Mouse (Mus musculus): ENCODE measurements around the gene Rab40c.

The Rab40c gene

DNA sequence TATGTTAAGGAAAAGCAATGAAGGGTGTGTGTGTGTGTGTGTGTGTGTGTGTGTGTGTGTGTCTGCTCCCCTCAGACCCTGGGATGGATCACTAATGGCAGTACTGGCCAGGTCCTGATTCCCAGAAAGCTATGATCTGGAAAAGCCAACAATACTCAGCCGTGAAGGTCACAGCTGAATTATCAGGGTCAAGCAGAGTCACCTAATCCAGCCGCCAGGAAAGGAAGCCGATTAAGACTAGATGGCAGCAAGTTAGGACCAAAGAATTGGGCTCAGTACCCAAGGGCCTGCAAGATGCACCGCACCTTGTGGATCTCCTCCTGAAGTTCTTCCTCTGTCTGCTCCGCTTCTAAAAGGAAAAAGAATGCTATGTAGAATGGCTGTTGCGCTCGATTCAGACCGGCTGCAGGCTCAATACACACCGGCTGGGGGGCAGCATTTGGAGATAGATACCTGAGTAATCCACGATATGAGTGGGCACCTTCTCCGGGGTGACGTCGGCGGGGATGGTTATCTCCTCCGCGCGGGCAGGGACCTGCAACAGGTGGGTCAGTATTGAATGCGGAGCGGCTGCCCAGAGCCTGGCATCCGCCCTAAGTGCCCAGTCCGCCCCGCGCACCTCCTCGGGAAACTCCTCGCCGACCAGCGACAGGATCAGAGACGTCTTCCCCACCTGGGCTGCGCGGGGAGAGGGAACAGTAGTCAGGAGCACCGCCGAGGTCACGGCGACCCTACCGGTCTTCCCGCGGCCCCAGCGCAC is 75.7 kb downstream of the Rab40c start:
- no peak for DNase-seq (ENCODE audit: low spot score in 2 of 2)

DNA sequence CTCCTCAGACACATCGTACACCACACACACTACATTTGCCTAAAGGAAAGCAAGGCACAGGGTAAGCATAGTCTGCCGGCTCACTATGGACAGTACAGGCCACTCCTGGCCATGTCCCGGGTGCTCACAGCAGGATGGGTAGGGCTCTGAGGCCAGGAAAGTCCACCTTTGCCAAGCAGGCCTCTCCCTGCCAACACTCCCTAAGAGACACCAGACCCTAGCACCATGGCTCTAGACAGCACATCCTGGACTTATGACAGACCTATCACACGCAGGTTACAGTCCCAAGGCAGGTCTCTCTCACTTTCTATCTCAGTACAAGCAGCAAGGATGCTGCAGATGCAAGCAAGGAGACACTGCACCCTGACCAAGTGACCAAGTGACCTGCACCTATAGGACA is 76.4 kb downstream of the Rab40c start:
- DNase-seq (ENCODE audit: low spot score in 2 of 2) = no peak

DNA sequence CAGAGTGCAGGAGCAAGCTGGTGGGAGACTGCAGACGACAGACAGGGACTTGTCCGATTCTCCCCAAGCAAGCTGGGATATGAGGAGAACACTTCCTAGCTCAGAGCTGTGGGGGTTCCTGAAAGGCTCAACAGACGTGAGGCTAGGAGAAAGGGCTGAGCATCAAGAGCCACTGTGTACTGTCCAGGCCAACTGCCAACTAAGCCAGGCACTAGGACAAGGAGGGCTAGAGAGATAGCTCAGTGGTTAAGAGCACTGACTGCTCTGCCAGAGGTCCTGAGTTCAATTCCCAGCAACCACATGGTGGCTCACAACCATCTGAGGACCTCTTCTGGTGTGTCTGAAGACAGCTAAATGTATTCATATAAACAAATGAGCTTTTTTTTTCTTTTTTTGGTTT is 77.0 kb downstream of the Rab40c start:
- no peak for DNase-seq (ENCODE audit: low spot score in 2 of 2)

DNA sequence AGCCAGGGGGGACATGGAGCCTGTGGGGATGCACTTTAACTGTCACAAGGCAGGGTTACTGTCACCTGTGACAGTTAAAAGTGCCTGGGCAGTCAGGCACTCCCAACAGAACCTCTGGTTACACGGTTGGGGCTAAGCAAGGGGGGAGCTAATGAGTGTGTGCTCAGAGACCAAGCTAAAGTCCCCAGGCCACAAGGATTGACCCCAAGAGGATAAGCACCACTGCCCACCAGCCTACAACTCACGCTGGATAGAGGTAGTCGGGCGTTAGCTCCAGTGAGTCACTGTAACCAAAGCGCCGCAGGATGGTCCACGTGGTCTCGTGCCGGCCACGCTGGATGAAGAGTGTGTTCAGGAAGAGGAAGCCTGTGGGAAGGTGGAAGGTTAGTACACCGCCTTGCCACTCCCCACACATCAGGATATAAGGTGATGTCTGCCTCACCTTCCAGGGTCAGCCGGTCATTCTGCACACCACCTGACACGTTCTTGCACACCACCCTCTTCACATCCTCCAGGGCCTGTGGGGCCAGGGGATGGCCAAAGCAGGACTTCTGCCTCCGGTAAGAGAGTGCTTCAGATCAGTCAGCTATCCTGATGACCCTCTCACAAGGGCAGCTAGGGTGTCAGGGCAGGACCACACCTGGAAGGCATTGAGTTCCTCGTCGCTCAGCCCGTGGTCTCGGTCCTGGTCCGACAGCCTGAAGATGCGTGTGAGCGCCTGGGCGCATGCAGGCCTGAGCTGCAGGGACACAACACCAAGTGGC is 78.2 kb downstream of the Rab40c start, which contains the start of gene Gm20683:
Gm20683 (minus strand) TSS at position 647 of the 764 bp plus-strand sequence.
- no peak for DNase-seq (ENCODE audit: low spot score in 2 of 2)

DNA sequence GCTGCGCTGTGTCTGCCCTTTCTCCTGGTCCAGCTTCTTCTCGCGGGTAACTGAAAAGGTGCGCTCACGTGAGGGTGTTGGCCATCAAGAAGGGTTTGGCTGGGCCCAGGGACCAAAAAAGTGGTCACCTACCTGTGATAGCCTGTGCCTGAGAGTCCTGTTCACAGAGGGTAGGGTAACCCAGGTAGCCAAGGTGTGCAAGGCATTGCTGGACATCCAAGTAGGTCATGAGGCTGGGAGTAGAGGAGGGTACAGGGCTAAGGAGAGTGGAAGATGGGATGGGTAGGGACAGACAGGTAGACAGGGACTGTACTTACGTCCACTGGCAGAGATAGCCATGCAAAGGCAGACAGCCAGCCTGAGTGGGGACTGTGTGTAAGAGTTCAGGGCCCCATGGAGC is 79.0 kb downstream of the Rab40c start:
- DNase-seq (ENCODE audit: low spot score in 2 of 2) = no peak

DNA sequence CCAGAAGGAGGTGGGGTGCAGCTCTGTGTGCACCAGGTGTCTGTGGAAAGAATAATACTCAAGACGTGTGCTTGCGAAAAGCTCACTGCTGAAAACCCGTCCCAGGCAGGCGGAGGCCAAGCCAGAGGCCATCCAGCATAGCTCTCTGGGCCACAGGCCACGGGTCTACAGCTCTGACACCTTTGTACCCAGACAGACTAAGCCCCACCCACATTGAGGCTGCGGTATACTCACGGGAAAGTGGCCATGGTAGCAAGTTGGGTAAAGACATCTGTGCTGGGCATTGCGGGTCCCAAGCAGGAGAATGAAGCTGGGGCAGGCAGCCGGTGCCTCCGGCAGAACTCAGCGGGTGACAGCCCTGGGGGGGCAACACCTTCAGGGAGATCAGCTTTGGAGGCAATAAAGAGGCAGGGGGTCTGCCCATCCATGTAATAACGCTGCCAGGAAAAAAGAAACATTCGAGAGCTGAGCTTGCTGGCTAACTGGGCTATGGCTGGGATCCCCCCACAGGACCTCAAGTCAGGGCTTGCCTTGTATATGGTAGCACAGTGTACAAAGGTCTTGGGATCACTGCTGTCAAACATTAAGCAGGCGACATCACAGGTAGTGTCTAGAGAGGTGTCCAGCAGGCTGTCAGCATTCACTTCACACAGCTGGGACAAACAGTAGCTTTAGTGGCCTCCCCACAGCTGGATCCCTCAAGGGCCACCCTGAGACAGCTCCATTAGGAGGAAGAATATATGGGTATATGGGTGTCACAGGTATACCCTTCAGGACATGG is 79.9 kb downstream of the Rab40c start:
- no peak for DNase-seq (ENCODE audit: low spot score in 2 of 2)

DNA sequence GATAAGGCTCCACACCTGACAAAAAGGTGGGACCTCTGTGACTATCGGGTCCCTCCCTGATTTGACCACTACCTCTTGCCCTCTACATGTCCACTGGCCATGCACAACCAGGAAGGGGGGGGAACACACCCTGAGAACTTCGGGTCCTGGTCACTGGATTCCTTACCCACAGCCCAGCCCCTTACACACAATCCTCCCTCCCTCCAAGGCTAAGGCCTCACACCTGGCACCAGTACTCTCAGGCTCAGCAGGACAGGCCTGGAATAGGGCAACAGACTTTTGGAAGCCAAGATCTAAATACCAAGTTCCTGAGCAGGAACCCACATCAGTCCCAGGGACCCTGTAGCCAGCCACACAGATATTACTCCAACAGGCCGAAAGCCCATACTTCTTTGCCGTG is 80.6 kb downstream of the Rab40c start:
- DNase-seq (ENCODE audit: low spot score in 2 of 2) = no peak

DNA sequence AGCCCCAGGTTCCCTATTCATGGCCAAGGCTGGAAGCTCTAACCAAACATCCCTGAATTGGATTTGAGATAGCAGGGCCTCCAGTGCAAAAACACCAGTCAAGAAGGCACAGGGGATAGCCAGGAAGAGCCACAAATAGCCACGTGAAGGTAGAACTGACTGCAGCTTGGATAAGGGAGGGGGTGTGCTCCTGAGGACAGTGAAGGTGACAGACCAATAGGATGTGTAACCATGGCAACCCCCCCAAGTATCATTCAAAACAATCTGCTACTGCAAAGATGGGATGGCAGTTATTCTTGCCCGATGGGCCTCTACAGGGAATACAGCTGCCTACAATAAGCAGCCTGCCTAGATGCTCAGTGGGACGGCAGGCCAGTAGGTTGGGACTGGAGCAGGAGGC is 82.0 kb downstream of the Rab40c start:
- DNase-seq (ENCODE audit: low spot score in 2 of 2) = no peak

DNA sequence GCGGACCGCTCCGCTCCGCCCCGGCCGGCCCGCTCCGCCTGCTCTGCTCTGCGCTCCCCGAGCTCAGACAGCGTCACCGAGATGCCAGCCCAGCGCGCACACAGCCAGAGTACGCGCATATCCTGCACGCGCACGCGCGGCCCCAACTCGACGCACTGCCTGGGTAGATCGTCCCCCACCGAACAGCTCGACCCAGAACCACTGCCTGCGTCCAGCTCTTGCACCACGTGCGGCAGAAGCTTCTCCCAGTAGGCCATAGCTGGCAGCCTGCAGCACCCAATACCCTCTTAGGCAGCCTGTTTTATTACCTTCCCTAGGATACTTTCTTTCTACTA is 82.5 kb downstream of the Rab40c start, which contains the start of gene Rhbdl1:
Rhbdl1 (minus strand) TSS at position 220 of the 335 bp plus-strand sequence.
- DNase-seq (ENCODE audit: low spot score in 2 of 2) = no peak

DNA sequence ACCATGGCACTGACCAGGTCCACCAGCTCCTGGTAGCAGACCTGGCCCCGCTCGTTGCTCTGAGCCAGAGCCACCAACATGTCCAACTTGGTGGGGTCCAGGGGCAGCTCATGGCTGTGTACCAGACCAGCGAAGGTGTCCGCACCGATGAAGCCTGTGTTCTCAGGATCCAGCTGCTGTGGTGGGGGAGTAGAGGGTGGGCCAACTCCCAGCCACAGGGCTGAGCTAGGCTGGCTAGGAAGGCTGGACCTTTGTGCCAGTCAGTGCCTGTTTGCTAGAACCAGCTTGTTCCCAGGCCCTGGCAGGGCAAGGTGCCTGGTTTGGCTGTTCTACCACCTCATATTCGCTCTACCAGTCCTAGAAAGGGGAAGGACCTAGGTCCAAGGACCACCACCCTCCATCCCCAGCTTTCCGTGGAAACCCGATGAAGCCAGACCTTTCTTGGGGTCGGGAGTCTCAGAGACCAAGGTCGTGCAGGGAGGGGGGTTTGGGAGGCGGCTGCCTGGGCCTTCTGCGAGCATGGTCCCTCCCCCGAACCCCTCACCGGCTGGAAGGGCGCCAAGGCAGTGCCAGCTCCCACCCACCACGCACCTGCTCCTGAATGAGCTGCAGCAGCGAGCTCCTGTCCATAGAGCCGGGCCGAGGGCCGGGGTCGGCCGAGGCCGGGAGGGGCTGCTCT is 83.0 kb downstream of the Rab40c start:
- no peak for DNase-seq (ENCODE audit: low spot score in 2 of 2)

DNA sequence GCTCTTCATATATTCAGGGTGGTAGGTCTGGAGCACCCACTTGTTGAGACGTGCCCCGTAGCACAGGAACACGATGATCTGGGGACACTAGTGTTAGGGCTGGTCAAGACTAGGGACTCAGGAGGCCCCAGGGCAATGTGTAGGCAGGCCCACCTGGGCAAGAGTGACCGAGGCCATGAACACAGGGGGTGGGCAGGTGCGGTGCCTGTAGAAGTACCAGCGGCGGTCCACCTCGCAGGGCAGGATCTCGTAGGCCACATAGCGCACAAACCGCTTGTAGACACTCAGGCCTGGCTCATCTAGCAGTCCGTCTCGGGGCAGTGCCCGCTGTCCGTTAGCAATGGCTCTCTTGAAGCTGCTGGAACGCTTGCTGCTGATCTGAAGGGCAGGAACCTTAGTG is 83.7 kb downstream of the Rab40c start:
- DNase-seq (ENCODE audit: low spot score in 2 of 2) = no peak

DNA sequence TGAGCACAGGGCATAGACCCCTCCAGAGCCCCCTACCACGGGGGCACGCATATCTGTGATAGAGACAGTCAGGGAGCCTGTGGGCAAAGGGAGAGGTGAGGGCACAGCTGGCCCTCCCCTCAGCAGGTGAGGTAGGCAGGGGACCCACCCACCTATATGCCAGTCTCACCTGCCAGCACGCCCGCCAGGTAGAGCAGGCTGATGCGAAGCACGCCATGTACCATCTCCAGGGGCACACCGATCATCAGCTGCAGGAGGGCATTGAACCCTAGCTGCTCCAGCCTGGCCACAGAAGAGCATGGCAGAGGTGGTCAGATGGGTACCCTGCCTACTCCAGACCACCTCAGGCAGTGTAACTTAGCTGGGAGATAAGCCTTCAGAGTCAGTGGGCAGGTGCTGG is 84.2 kb downstream of the Rab40c start:
- DNase-seq (ENCODE audit: low spot score in 2 of 2) = no peak

DNA sequence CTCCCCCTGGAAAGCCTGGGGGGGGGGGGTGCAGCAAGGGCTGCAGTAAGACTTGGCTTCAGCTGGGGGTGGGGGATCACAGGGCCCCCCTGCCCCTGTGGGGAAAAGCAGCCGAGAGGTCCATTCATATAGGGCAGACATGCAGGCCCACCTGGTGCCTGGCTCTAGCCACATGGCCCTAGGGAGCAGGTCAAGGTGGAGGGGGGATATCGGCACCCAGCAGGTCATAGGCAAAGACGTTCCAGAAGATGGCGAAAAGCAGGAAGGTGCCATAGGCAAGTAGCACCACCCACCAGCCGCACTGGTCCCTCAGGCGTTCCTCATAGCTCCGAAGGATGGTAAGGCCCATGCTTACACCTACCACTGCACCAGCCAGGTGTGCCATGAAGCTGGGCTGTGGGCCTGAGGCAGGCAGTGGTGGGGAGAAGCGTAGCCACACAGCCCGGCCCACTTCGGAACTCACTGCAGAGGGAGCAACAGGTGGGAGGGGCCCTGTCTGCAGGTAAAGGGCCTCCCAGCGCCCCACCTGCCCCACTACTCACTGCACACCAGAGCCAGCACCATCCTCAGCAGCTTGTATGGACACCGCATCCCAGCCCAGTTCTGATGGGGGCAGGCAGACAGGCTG is 84.8 kb downstream of the Rab40c start:
- no peak for DNase-seq (ENCODE audit: low spot score in 2 of 2)

DNA sequence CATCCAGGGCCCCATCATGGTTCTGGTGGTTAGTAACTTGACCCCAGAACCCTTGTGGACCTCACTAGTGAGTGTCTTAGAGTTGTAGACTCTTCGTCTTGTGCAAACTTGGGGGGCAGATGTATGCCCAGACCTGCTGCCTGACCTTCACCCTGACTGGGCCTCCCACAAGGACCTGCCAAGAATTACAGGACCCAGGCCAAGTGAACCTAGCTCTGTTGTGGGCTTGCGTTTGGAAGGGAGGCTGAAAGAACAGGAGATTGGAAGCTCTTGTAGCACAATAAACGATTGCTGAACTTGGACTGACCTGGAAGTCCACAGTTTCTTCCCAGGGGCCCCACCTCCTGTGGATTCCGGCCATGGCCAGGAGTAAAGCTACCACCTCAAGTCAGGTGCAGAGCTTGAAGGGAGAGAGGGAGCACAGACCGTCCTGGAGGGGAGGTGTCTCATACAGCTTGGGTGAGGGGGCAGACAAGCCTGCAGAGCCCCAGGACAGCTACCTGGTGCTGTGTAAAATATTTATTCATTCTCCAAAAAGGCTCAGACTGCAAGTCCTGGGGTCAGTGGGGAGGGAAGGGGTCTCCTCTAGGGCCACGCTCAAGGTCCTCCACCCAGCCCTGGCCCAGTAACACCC is 85.4 kb downstream of the Rab40c start:
- no peak for DNase-seq (ENCODE audit: low spot score in 2 of 2)

DNA sequence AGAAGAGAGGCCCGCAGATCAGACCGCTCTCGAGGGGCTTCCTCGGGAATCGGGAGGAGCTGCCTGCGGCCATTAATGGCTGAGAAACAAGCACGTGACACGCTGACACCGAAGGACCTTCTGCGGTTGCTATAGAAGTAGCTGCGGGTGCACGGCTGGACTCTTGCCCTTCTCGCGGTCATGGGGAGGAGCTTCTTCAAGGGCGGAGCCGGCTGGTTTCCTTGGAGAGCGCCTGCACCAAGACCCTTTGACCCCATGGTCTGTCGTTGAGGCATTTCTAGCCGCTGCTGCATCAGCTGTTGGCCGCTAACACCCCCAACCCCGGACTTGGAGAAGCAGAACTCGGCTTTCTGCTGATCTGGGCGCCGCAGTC is 86.2 kb downstream of the Rab40c start, which contains the start of gene Stub1:
Stub1 (minus strand) TSS at position 114 of the 373 bp plus-strand sequence.
- peak in 1 of 2 experiments; percentile 75 for DNase-seq (ENCODE audit: low spot score in 2 of 2)

DNA sequence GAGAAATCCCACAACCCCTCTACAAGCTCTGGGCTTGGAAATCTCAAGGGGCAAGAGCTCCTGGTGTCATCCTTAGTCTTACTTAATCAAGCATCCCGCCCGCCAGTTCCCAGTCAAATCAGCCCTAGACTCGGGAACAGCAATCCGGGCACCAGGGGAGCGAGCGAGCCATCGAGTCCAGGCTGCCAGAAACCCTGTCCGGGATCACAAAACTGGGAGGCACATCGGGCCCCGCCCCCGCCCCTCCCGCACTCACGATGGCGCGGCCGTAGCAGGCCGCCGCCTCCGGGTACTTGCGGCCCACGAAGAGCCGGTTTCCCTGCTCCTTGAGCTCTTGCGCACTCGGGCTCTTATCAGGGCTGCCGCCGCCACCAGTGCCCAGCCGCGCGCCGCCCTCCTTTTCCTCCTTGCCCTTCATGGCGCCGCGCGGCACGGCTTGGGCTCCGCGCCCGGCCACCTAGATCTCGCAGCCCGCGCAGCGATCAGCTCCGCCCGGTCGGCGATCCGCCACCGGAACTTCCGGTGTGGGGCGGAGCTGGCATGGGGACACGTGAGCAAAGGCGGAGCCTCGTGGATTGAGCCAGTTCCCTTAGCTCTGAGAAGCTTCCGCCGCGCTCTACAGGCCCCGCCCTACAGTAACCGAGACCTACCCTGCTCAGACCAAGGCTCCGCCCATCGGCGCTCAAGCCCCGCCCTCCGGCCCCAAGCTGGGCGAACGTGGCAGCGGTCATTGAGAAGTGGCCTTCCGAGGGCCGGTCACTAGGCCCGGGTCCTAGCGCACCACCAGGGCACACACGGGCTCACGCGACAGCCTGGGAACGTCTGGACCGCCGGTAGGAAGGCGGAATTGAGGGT is 86.9 kb downstream of the Rab40c start:
- DNase-seq (ENCODE audit: low spot score in 2 of 2) = peak; percentile 99

Data from spleen, postnatal 4 days (tissue).